Mouse (Mus musculus) intestine, embryonic 16.5 days (tissue): Measurements from ENCODE around the gene Olfr569. TPM values are rescaled to one million over a fixed set of nuclear protein-coding genes. Genes with fewer than 3 reads are reported as not detected.

Experiments
- ATAC-seq: fragments of 200-750 bp; cut with Nextera tagmentation; 2 replicates; pipeline ENCODE4 v1.8.0; 2017; ENCODE audit warnings: moderate TSS enrichment, moderate library complexity
- H3K27ac ChIP-seq: fragments of 300-500 bp; sonication (generic); 2 replicates; pipeline ENCODE4 v1.5.1; 2014; ENCODE audit warnings: mild to moderate bottlenecking, low read length
- H3K27me3 ChIP-seq: fragments of 300-500 bp; sonication (generic); replicated peaks from 2 replicates; pipeline ENCODE4 v1.6.1; 2014; ENCODE audit warnings: low read length, control low read depth, mixed read lengths; ENCODE audit not compliant: control insufficient read depth, insufficient read depth
- H3K36me3 ChIP-seq: fragments of 300-500 bp; sonication (generic); 2 replicates; pipeline ENCODE4 v1.6.1; 2014; ENCODE audit warnings: low read length, control low read depth; ENCODE audit not compliant: control insufficient read depth, insufficient read depth
- H3K4me1 ChIP-seq: fragments of 300-500 bp; sonication (generic); 2 replicates; pipeline ENCODE4 v1.6.1; 2014; ENCODE audit warnings: low read length, control low read depth, mixed read lengths; ENCODE audit not compliant: control insufficient read depth, insufficient read depth
- H3K4me2 ChIP-seq: fragments of 300-500 bp; sonication (generic); 2 replicates; pipeline ENCODE4 v1.6.1; 2014; ENCODE audit warnings: low read depth, low read length, control low read depth
- H3K4me3 ChIP-seq: fragments of 300-500 bp; sonication (generic); 2 replicates; pipeline ENCODE4 v1.5.1; 2014; ENCODE audit warnings: mild to moderate bottlenecking, low read length
- H3K9ac ChIP-seq: fragments of 300-500 bp; sonication (generic); 2 replicates; pipeline ENCODE4 v1.6.1; 2014; ENCODE audit warnings: low read depth, low read length
- H3K9me3 ChIP-seq: fragments of 300-500 bp; sonication (generic); 2 replicates; pipeline ENCODE4 v1.6.1; 2016; ENCODE audit warnings: low read length, control low read depth; ENCODE audit not compliant: control insufficient read depth
- WGBS: fragments of 180-500 bp; shearing (Covaris S2); extraction: QIAGEN DNeasy Blood & Tissue Kit; methylation state at CpG from one replicate; pipeline ENCODE4 v1.1.7; 2014; 5-methylcytosine and 5-hydroxymethylcytosine counted together
- polyA plus RNA-seq: library from polyadenylated mRNA; unstranded; fragments of >200 nt; fragmentation: Nextera tagmentation; extraction: Ambion mirVana; gene quantifications from 2 replicates; pipeline ENCODE4 v1.2.1, GENCODE M21; 2015

Gene Olfr569
- polyA plus RNA-seq = not detected in 2 replicates

GRCm38 (mm10) chr7:102890782-102891181, at the start of gene Olfr569:
TSS of gene Olfr569 (minus strand) at chr7:102890882.
- H3K4me1 ChIP-seq = no peaks in the 10 kb centered on the region
- no peak within 1 kb of the TSS for H3K27ac ChIP-seq
- no peaks in the 10 kb centered on the region for H3K9me3 ChIP-seq
- H3K36me3 ChIP-seq = no peaks in the 10 kb centered on the region
- WGBS = 59% methylated on average over 3 of the region's 3 CpGs
- no peak within 1 kb of the TSS for H3K4me3 ChIP-seq
- H3K27me3 ChIP-seq = no peaks in the 10 kb centered on the region
- no peak within 1 kb of the TSS for H3K9ac ChIP-seq
- no peak within 1 kb of the TSS for H3K4me2 ChIP-seq
- ATAC-seq = no peak

GRCm38 (mm10) chr7:102927105-102927504, 36.4 kb upstream of the Olfr569 start:
- 65% methylated on average over 3 of the region's 3 CpGs for WGBS
- Histone ChIP-seq H3K36me3 (no peaks in the 10 kb centered on the region), H3K27me3 (no peaks in the 10 kb centered on the region), H3K4me1 (no peaks in the 10 kb centered on the region), H3K9me3 (no peaks in the 10 kb centered on the region), H3K9ac (no peak overlapping the region), H3K4me2 (no peak overlapping the region), H3K4me3 (no peak overlapping the region), H3K27ac (no peak overlapping the region)
- no peak for ATAC-seq

GRCm38 (mm10) chr7:102924109-102924508, 33.4 kb upstream of the Olfr569 start, which contains the start of gene Olfr572:
TSS of gene Olfr572 (plus strand) at chr7:102924409.
- no peak within 1 kb of the TSS for H3K4me3 ChIP-seq
- no peaks in the 10 kb centered on the region for H3K36me3 ChIP-seq
- no peaks in the 10 kb centered on the region for H3K4me1 ChIP-seq
- H3K27me3 ChIP-seq = no peaks in the 10 kb centered on the region
- H3K9me3 ChIP-seq = no peaks in the 10 kb centered on the region
- H3K27ac ChIP-seq = no peak within 1 kb of the TSS
- no peak for ATAC-seq
- 48% methylated on average over 1 of the region's 1 CpGs for WGBS
- H3K4me2 ChIP-seq = no peak within 1 kb of the TSS
- no peak within 1 kb of the TSS for H3K9ac ChIP-seq

GRCm38 (mm10) chr7:102919632-102920031, 28.9 kb upstream of the Olfr569 start:
- Histone ChIP-seq H3K9me3 (no peaks in the 10 kb centered on the region), H3K4me3 (no peak overlapping the region), H3K27me3 (no peaks in the 10 kb centered on the region), H3K27ac (no peak overlapping the region), H3K36me3 (no peaks in the 10 kb centered on the region), H3K9ac (no peak overlapping the region), H3K4me2 (no peak overlapping the region), H3K4me1 (no peaks in the 10 kb centered on the region)
- peak; percentile 64 for ATAC-seq
- 8% methylated on average over 1 of the region's 1 CpGs for WGBS

GRCm38 (mm10) chr7:102917032-102917875, 26.6 kb upstream of the Olfr569 start, which contains the start of gene Olfr571:
TSS of gene Olfr571 (minus strand) at chr7:102917536.
- H3K4me1 ChIP-seq = no peaks in the 10 kb centered on the region
- H3K4me2 ChIP-seq = no peak within 1 kb of the TSS
- WGBS = 55% methylated on average over 4 of the region's 4 CpGs
- H3K27me3 ChIP-seq = no peaks in the 10 kb centered on the region
- no peaks in the 10 kb centered on the region for H3K36me3 ChIP-seq
- no peaks in the 10 kb centered on the region for H3K9me3 ChIP-seq
- ATAC-seq = no peak
- no peak within 1 kb of the TSS for H3K9ac ChIP-seq
- no peak within 1 kb of the TSS for H3K4me3 ChIP-seq
- H3K27ac ChIP-seq = no peak within 1 kb of the TSS

- no peak overlapping the region for H3K9ac ChIP-seq
- H3K4me3 ChIP-seq = no peak overlapping the region
- no peaks in the 10 kb centered on the region for H3K4me1 ChIP-seq
- H3K9me3 ChIP-seq = no peaks in the 10 kb centered on the region
- 47% methylated on average over 5 of the region's 5 CpGs for WGBS
- no peaks in the 10 kb centered on the region for H3K36me3 ChIP-seq
- H3K4me2 ChIP-seq = no peak overlapping the region
- H3K27me3 ChIP-seq = no peaks in the 10 kb centered on the region
- no peak overlapping the region for H3K27ac ChIP-seq
- ATAC-seq = no peak
Measured at GRCm38 (mm10) chr7:102916405-102916804, 25.7 kb upstream of the Olfr569 start.

GRCm38 (mm10) chr7:102915261-102915660, 24.6 kb upstream of the Olfr569 start:
- Histone ChIP-seq H3K27ac (no peak overlapping the region), H3K27me3 (no peaks in the 10 kb centered on the region), H3K4me2 (no peak overlapping the region), H3K4me1 (no peaks in the 10 kb centered on the region), H3K9ac (no peak overlapping the region), H3K9me3 (no peaks in the 10 kb centered on the region), H3K36me3 (no peaks in the 10 kb centered on the region), H3K4me3 (no peak overlapping the region)
- ATAC-seq = no peak
- WGBS = 17% methylated on average over 1 of the region's 1 CpGs

GRCm38 (mm10) chr7:102876822-102877221, 13.9 kb downstream of the Olfr569 start, which contains the start of gene Olfr568:
TSS of gene Olfr568 (plus strand) at chr7:102877122.
- no peaks in the 10 kb centered on the region for H3K27me3 ChIP-seq
- H3K4me1 ChIP-seq = no peaks in the 10 kb centered on the region
- no peak within 1 kb of the TSS for H3K4me3 ChIP-seq
- no peaks in the 10 kb centered on the region for H3K36me3 ChIP-seq
- H3K27ac ChIP-seq = no peak within 1 kb of the TSS
- H3K9ac ChIP-seq = no peak within 1 kb of the TSS
- no peak within 1 kb of the TSS for H3K4me2 ChIP-seq
- ATAC-seq = no peak
- no peaks in the 10 kb centered on the region for H3K9me3 ChIP-seq

GRCm38 (mm10) chr7:102858665-102859064, 32.0 kb downstream of the Olfr569 start, which contains the start of gene Olfr566:
TSS of gene Olfr566 (minus strand) at chr7:102858765.
- Histone ChIP-seq H3K4me1 (no peaks in the 10 kb centered on the region), H3K4me3 (no peak within 1 kb of the TSS), H3K9me3 (no peaks in the 10 kb centered on the region), H3K4me2 (no peak within 1 kb of the TSS), H3K9ac (no peak within 1 kb of the TSS), H3K36me3 (no peaks in the 10 kb centered on the region), H3K27ac (no peak within 1 kb of the TSS), H3K27me3 (no peaks in the 10 kb centered on the region)
- WGBS = 84% methylated on average over 1 of the region's 1 CpGs
- ATAC-seq = no peak
